Mouse (Mus musculus) neural tube, embryonic 11.5 days (tissue): Measurements from ENCODE around the gene Tmem50a. TPM values are rescaled to one million over a fixed set of nuclear protein-coding genes. Genes with fewer than 3 reads are reported as not detected.
A peak's percentile ranks its signal among the peaks of the same experiment; 100 is the strongest.

Experiments used
- ATAC-seq: fragments of 200-750 bp; cut with Nextera tagmentation; 2 replicates; pipeline ENCODE4 v1.8.0; 2017; ENCODE audit warnings: moderate number of reproducible peaks, mild to moderate bottlenecking, moderate TSS enrichment, moderate library complexity; ENCODE audit not compliant: insufficient read depth, low FRiP score, low TSS enrichment
- DNase-seq: peaks from one replicate; pipeline ENCODE4 v3.0.0-alpha.2; 2015; ENCODE audit warnings: low spot score
- H3K27ac ChIP-seq: fragments of 300-500 bp; sonication (generic); 2 replicates; pipeline ENCODE4 v1.5.1; 2014; ENCODE audit warnings: low read depth, mild to moderate bottlenecking, low read length
- H3K27me3 ChIP-seq: fragments of 300-500 bp; sonication (generic); 2 replicates; pipeline ENCODE4 v1.6.1; 2014; ENCODE audit warnings: mild to moderate bottlenecking, low read length, mixed read lengths; ENCODE audit not compliant: control insufficient read depth, insufficient read depth
- H3K36me3 ChIP-seq: fragments of 300-500 bp; sonication (generic); 2 replicates; pipeline ENCODE4 v1.6.1; 2014; ENCODE audit warnings: mild to moderate bottlenecking, low read length, moderate library complexity, mixed read lengths; ENCODE audit not compliant: control insufficient read depth, insufficient read depth
- H3K4me1 ChIP-seq: fragments of 300-500 bp; sonication (generic); 2 replicates; pipeline ENCODE4 v1.6.1; 2014; ENCODE audit warnings: low read length, mixed read lengths; ENCODE audit not compliant: control insufficient read depth, insufficient read depth
- H3K4me2 ChIP-seq: fragments of 300-500 bp; sonication (generic); 2 replicates; pipeline ENCODE4 v1.6.1; 2014; ENCODE audit warnings: low read depth, mild to moderate bottlenecking, moderate library complexity
- H3K4me3 ChIP-seq: fragments of 300-500 bp; sonication (generic); 2 replicates; pipeline ENCODE4 v1.5.1; 2014; ENCODE audit warnings: low read depth, low read length
- H3K9ac ChIP-seq: fragments of 300-500 bp; sonication (generic); 2 replicates; pipeline ENCODE4 v1.6.1; 2014; ENCODE audit warnings: mild to moderate bottlenecking, low read length
- H3K9me3 ChIP-seq: fragments of 300-500 bp; sonication (generic); 2 replicates; pipeline ENCODE4 v1.6.1; 2016; ENCODE audit warnings: low read length; ENCODE audit not compliant: control insufficient read depth
- WGBS: fragments of 180-500 bp; shearing (Covaris S2); extraction: QIAGEN DNeasy Blood & Tissue Kit; methylation state at CpG from one replicate; pipeline ENCODE4 v1.1.7; 2014; 5-methylcytosine and 5-hydroxymethylcytosine counted together
- polyA plus RNA-seq: library from polyadenylated mRNA; unstranded; fragments of >200 nt; fragmentation: Nextera tagmentation; extraction: Ambion mirVana; gene quantifications from 2 replicates; pipeline ENCODE4 v1.2.1, GENCODE M21; 2014

The Tmem50a gene
- polyA plus RNA-seq, 1 experiment from 2014 or later = 150 TPM

DNA sequence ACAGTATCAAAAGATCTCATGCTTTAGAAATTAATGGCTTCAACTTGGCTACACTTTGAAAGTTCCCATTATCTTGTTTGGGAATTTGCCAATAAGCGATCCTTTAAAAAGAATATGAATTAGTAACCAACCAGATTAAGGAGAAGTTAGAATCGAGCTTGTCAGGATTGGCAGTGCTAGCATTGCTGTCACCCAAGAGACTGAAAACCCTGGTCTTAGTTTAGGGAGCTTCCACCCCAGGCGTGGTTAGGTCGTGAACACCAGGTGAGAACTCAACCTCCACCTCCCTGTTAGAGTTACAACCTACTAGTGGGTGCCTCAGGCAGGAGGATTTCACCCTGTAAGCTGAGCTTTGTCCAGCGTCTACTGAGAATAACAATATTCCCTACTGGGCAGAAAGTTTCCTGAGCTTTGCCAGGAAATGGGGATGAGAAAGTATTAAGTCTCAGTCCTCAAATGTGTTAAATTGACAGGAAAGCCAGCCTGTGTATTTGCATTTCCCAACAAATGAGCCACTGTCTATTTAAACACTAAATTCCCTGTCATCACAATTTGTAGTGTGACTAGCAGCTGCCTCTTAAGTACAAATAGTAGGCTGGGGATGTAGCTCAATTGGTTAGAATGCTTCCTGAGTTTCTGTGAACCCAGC is 13.1 kb upstream of the Tmem50a start:
- Histone ChIP-seq H3K4me3 (no peak overlapping the region), H3K27ac (no peak overlapping the region), H3K9me3 (no peaks in the 10 kb centered on the region), H3K27me3 (no peaks in the 10 kb centered on the region), H3K9ac (no peak overlapping the region), H3K36me3 (peaks cover 6% of the 10 kb centered on the region; the same call in 1 of the 2 replicates), H3K4me2 (no peak overlapping the region), H3K4me1 (peaks cover 9% of the 10 kb centered on the region; the same call in 1 of the 2 replicates)
- ATAC-seq = no peak
- no peak for DNase-seq
- WGBS = 75% methylated on average over 5 of the region's 5 CpGs

DNA sequence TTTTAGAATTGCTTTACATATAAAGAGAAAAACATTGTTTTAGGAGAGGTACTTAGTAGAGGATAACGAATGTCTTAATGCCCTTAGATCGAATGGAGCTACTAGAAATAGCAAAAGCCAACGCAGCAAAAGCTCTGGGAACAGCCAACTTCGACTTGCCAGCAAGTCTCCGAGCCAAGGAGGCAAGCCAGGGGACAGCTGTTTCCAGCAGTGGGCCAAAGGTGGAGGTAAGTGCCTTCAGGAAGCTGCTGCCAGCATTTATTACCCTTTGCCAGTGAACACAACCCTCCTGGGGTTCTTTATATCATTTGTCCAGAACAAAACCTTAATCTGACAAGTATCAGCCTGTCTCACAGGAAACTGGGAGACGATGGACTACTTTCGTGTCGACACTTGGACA is 10.4 kb upstream of the Tmem50a start:
- 84% methylated on average over 8 of the region's 8 CpGs for WGBS
- no peak overlapping the region for H3K9ac ChIP-seq

DNA sequence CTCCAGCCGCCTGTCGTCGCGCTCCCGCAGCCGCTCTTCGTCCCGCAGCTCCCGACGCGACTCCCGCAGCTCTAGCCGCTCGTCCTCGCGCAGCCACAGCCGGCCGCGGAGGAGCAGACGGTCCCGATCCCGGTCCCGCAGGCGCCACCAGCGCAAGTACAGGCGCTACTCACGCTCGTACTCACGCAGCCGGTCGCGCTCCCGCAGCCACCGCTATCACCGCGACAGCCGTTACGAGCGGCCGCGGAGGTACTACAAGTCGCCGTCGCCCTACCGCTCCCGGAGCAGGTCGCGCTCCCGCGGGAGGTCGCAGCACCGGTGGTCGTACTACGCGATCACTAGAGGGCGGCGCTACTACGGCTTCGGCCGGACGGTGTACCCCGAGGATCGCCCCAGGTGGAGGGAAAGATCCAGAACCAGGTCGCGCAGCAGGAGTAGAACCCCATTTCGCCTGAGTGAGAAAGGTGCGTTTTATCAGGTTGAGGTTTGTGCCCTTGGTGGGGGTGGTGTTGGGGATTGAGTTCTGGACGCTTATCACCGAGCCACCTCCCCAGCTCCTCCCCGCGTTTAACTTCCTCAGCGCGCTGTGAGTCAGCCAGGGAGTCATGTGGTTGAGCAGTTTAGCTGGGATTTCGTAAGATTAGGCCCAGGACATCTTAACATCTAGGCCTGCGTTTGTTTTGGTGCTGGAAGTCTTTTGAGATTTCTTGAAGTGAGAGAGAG is 9.4 kb upstream of the Tmem50a start:
- H3K4me2 ChIP-seq = peak overlapping the region; percentile 93
- H3K9me3 ChIP-seq = no peaks in the 10 kb centered on the region
- ATAC-seq = peak; percentile 46; the same call in 1 of the 2 replicates
- under 1% methylated on average over 75 of the region's 75 CpGs for WGBS
- H3K27me3 ChIP-seq = no peaks in the 10 kb centered on the region
- peak; percentile 57 for DNase-seq
- H3K27ac ChIP-seq = peak overlapping the region; percentile 85
- H3K4me1 ChIP-seq = peaks cover 9% of the 10 kb centered on the region; the same call in 1 of the 2 replicates
- peak overlapping the region; percentile 99 for H3K4me3 ChIP-seq
- peaks cover 6% of the 10 kb centered on the region; the same call in 1 of the 2 replicates for H3K36me3 ChIP-seq
- H3K9ac ChIP-seq = peak overlapping the region; percentile 94

More for the DNA sequence above, 10.4 kb upstream of the Tmem50a start:
- Histone ChIP-seq H3K4me3 (peak overlapping the region; percentile 99), H3K4me1 (peaks cover 9% of the 10 kb centered on the region; the same call in 1 of the 2 replicates), H3K9me3 (no peaks in the 10 kb centered on the region), H3K36me3 (peaks cover 6% of the 10 kb centered on the region; the same call in 1 of the 2 replicates), H3K27me3 (no peaks in the 10 kb centered on the region), H3K4me2 (peak overlapping the region; percentile 28), H3K27ac (no peak overlapping the region)
- DNase-seq (no peak), ATAC-seq (no peak)

DNA sequence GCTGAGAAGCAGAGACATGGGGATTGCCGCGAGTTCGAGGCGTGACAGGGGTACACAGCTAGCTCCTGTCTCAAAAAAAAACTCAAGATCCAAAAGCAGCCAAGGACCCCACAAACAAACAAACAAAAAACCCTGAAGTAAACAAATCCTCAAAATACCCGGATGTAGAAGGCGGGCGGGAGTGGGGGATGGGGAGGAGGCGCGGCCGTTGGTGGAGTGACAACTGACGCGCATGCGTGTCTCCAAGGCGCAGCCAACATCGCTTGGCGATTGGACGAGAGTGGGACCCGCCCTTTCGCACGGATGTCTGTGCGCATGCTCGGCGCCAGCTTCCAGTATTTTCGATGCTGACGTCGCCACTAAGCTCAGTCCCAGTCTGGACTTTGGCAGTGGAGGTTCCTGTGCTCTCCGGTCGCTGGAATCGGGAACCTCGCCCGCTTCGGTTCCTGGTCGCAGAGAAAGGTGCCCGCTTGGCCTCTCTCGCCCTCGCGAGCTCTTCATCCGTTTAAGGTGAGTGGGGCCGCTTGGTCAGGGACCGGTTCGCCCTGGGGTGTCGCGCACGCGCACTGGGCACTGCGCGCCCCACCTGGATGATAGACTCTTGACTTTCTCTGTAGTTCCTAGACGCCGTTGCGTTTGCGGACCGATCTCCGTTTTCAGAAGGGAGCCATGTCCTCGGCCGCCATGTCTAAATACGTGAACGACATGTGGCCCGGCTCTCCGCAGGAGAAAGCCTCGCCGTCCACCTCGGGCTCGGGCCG is 8.6 kb upstream of the Tmem50a start, which contains the start of gene Rsrp1:
TSS of gene Rsrp1 (plus strand) at position 335 of the 761 bp plus-strand sequence.
- Histone ChIP-seq H3K9me3 (no peaks in the 10 kb centered on the region), H3K4me3 (peak within 1 kb of the TSS; percentile 99), H3K4me1 (peaks cover 9% of the 10 kb centered on the region; the same call in 1 of the 2 replicates), H3K27ac (peak within 1 kb of the TSS; percentile 85), H3K4me2 (peak within 1 kb of the TSS; percentile 93), H3K36me3 (peaks cover 6% of the 10 kb centered on the region; the same call in 1 of the 2 replicates), H3K27me3 (no peaks in the 10 kb centered on the region), H3K9ac (peak within 1 kb of the TSS; percentile 94)
- ATAC-seq (peak; percentile 91), DNase-seq (peak; percentile 98)
- WGBS = under 1% methylated on average over 64 of the region's 64 CpGs

DNA sequence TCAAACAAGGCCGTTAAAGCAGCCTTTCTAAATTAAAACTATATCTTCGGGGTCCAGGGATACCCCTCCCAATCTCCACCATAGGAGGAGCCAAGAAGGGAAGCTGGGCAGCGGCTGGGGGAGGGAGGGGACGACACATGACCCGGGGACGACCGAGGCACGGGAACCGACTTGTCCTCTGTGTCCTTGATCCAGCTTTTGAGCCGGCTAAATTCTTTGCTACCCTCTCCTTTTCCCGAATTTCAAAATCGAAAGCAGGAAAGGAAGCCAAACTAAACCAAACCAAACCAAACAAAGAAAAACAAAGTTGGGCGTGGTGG is 8.1 kb upstream of the Tmem50a start:
- peak overlapping the region; percentile 47 for H3K4me2 ChIP-seq
- H3K9me3 ChIP-seq = no peaks in the 10 kb centered on the region
- peak overlapping the region; percentile 59 for H3K9ac ChIP-seq
- no peaks in the 10 kb centered on the region for H3K27me3 ChIP-seq
- 0% methylated on average over 13 of the region's 13 CpGs for WGBS
- DNase-seq = peak; percentile 66
- peak overlapping the region; percentile 99 for H3K4me3 ChIP-seq
- no peak for ATAC-seq
- H3K36me3 ChIP-seq = peaks cover 6% of the 10 kb centered on the region; the same call in 1 of the 2 replicates
- H3K27ac ChIP-seq = 0 out of 2 replicates have a peak overlapping the region, but pooled peaks have one; percentile 85
- H3K4me1 ChIP-seq = peaks cover 9% of the 10 kb centered on the region; the same call in 1 of the 2 replicates

DNA sequence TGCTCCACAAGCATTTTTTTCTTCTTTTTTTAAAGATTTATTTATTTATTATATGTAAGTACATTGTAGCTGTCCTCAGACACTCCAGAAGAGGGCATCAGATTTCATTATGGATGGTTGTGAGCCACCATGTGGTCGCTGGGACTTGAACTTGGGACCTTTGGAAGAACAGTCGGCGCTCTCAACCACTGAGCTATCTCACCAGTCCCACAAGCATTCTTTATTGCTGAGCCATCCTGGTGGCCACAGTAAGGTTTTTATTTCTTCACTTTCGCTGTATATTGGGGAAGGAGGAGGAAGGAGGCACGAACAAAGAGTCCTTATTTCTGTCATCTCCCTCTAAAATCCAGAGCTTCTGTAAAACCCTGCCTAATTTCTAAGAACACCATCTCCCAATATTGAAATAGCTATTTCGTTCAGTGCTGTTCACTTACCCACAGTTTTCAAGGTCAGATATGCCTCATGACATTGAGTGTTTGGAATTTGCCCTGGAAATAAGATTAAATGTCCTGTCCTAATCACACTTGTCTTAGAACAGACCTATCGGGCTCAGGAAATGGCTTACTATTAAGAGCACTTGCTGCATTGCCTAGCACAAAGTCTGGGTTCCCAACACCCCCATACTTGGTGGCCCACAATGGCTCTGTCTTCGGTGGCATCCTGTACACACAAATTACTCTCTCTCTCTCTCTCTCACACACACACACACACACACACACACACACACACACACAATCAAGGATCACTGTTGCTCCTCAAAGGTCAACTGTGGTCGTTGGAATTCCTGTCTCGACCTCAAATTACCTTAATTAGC is 7.5 kb upstream of the Tmem50a start:
- peaks cover 9% of the 10 kb centered on the region; the same call in 1 of the 2 replicates for H3K4me1 ChIP-seq
- peak overlapping the region; percentile 99 for H3K4me3 ChIP-seq
- H3K9ac ChIP-seq = peak overlapping the region; percentile 59
- 63% methylated on average over 10 of the region's 10 CpGs for WGBS
- 0 out of 2 replicates have a peak overlapping the region, but pooled peaks have one; percentile 85 for H3K27ac ChIP-seq
- no peaks in the 10 kb centered on the region for H3K9me3 ChIP-seq
- ATAC-seq = no peak
- peaks cover 6% of the 10 kb centered on the region; the same call in 1 of the 2 replicates for H3K36me3 ChIP-seq
- no peaks in the 10 kb centered on the region for H3K27me3 ChIP-seq
- H3K4me2 ChIP-seq = peak overlapping the region; percentile 47
- DNase-seq = no peak

DNA sequence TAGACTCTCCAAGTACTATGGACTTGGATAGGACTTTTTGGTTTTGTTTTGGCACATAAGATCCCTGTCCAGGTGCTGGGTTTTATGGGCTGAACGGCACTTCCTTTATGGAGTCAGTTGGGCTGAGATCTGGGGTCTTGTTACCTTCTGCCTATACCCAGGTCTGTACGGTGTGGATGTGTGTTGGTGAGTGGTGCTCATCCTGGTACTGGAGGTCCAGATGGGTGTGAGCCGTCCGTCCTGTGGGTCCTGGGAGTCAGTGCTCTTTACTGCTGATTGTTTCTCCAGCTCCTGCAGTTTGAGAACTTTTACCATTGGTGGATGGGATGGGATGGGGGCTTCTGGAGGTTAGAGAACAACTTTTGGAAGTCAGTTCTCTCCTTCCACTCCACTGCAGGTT is 6.9 kb upstream of the Tmem50a start:
- WGBS = 95% methylated on average over 4 of the region's 4 CpGs
- no peak for ATAC-seq

More for the DNA sequence above, 6.9 kb upstream of the Tmem50a start:
- Histone ChIP-seq H3K36me3 (peaks cover 3% of the 10 kb centered on the region; the same call in 1 of the 2 replicates), H3K4me3 (no peak overlapping the region), H3K9me3 (no peaks in the 10 kb centered on the region), H3K4me2 (no peak overlapping the region), H3K27me3 (no peaks in the 10 kb centered on the region), H3K4me1 (peaks cover 9% of the 10 kb centered on the region; the same call in 1 of the 2 replicates), H3K27ac (no peak overlapping the region), H3K9ac (no peak overlapping the region)
- DNase-seq = no peak
